Mouse (Mus musculus) thymus, adult 2 months (tissue): ENCODE measurements around the gene Olfr1480. TPM values are rescaled to one million over a fixed set of nuclear protein-coding genes. Genes with fewer than 3 reads are reported as not detected.

Source experiments
- DNase-seq: peaks from one replicate; pipeline ENCODE4 v3.0.0; 2021
- H3K27ac ChIP-seq: fragments of 200-500 bp; 2 replicates; pipeline ENCODE4 v1.5.1; 2012; ENCODE audit warnings: low read length, control low read depth; ENCODE audit not compliant: control insufficient read depth, insufficient read depth
- H3K27me3 ChIP-seq: fragments of 200-500 bp; 2 replicates; pipeline ENCODE4 v1.6.1; 2012; ENCODE audit warnings: mild to moderate bottlenecking, low read length, moderate library complexity, mixed read lengths; ENCODE audit not compliant: control insufficient read depth, insufficient read depth
- H3K36me3 ChIP-seq: fragments of 200-500 bp; 2 replicates; pipeline ENCODE4 v1.6.1; 2012; ENCODE audit warnings: mild to moderate bottlenecking, low read length, moderate library complexity; ENCODE audit not compliant: control insufficient read depth, insufficient read depth
- H3K4me1 ChIP-seq: fragments of 200-500 bp; replicated peaks from 2 replicates; pipeline ENCODE4 v1.6.1; 2012; ENCODE audit warnings: low read length; ENCODE audit not compliant: control insufficient read depth, insufficient read depth
- H3K4me3 ChIP-seq: fragments of 200-500 bp; 2 replicates; pipeline ENCODE4 v1.5.1; 2012; ENCODE audit warnings: mild to moderate bottlenecking, low read length, control low read depth, moderate library complexity; ENCODE audit not compliant: control insufficient read depth, insufficient read depth
- CTCF ChIP-seq: fragments of 200-500 bp; IDR thresholded peaks from 2 replicates; pipeline ENCODE4 v1.5.1; 2012; ENCODE audit warnings: mild to moderate bottlenecking, control low read depth, low read length, moderate library complexity, borderline replicate concordance; ENCODE audit not compliant: control insufficient read depth, poor library complexity, insufficient read depth; ENCODE audit errors: extremely low read depth
- POLR2A ChIP-seq: fragments of 200-500 bp; IDR thresholded peaks from 2 replicates; pipeline ENCODE4 v1.6.1; 2012; ENCODE audit warnings: mild to moderate bottlenecking, low read length, control low read depth, moderate library complexity; ENCODE audit not compliant: control insufficient read depth, poor library complexity, insufficient read depth; ENCODE audit errors: extremely low read depth
- WGBS: fragments of 180-500 bp; shearing (Covaris S2); methylation state at CpG from one replicate; pipeline ENCODE4 v1.1.7; 2018; 5-methylcytosine and 5-hydroxymethylcytosine counted together
- polyA plus RNA-seq: library from polyadenylated mRNA; depleted of rRNA; stranded (reverse); fragments of >200 nt; gene quantifications from 2 replicates; pipeline ENCODE4 v1.2.3, GENCODE M21; 2012; rRNA removed

Olfr1480 gene
- polyA plus RNA-seq: not detected in 2 replicates

DNA sequence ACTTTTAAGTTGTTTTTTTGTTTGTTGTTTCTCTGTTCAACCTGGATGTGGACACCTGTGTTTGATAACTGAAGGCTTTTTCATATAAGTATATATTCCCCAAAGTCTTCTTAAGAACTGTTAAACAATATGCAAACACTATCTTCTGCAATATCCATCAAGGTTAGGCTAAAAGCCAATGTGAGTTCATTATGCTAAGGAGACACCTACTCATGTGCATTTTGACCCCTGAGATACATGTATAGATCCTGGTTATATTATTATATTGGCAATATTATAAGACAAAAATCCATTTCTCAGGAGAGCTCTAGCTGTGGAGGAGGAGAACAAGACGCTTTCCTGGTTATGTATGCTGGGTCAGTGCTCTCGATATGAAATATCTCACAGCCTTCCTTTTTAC lies at the start of gene Olfr1480:
Gene Olfr1480, plus strand, starts transcription at position 301 of the 400 bp plus-strand sequence.
- Histone ChIP-seq H3K27ac (no peak within 1 kb of the TSS), H3K27me3 (no peaks in the 10 kb centered on the region), H3K4me3 (no peak within 1 kb of the TSS), H3K4me1 (no peaks in the 10 kb centered on the region), H3K36me3 (no peaks in the 10 kb centered on the region)
- no peak for TF ChIP-seq CTCF
- TF ChIP-seq POLR2A: no peak
- no peak for DNase-seq
- WGBS: 87% methylated on average over 2 of the region's 2 CpGs

DNA sequence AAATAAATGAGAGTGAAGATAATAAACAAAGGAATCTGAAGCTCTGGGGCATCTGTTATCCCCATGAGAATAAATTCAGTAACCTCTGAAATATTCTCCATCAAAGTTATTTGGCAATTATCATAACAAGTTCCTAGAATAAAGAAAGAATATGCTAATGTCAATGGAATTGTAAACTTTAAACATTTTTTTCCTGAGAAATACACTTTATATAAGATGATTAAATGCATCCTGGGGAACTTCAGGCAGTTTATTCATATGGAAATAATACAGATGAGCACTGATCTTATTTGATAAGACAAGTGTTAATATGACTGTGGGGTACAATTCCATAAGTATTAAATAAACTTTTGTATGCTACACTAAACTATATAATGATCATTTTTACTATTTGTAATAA lies 47.6 kb upstream of the Olfr1480 start, which contains the start of gene Olfr1475:
Gene Olfr1475, minus strand, starts transcription at position 101 of the 400 bp plus-strand sequence.
- Histone ChIP-seq H3K4me3 (no peak within 1 kb of the TSS), H3K27me3 (no peaks in the 10 kb centered on the region), H3K27ac (no peak within 1 kb of the TSS), H3K4me1 (no peaks in the 10 kb centered on the region), H3K36me3 (no peaks in the 10 kb centered on the region)
- no peak for TF ChIP-seq CTCF
- TF ChIP-seq POLR2A: no peak
- no peak for DNase-seq

- no peak for DNase-seq
- no peaks in the 10 kb centered on the region for H3K27me3 ChIP-seq
- no peaks in the 10 kb centered on the region for H3K36me3 ChIP-seq
- 82% methylated on average over 3 of the region's 3 CpGs for WGBS
- H3K4me3 ChIP-seq: no peak within 1 kb of the TSS
- no peak within 1 kb of the TSS for H3K27ac ChIP-seq
- H3K4me1 ChIP-seq: no peaks in the 10 kb centered on the region
- TF ChIP-seq POLR2A: no peak
- no peak for TF ChIP-seq CTCF
These were observed 27.5 kb upstream of the Olfr1480 start, which contains the start of gene Olfr1477 for GRCm38 (mm10) chr19:13500246-13500645. Olfr1477 (plus strand) TSS chr19:13500546.

Other genes with a start within 250 kb of the Olfr1480 start
- not detected in 2 replicates for gene Olfr1465, start 212.4 kb upstream of the Olfr1480 start, polyA plus RNA-seq
- not detected in 2 replicates for gene Olfr1466, start 189.1 kb upstream of the Olfr1480 start, polyA plus RNA-seq
- not detected in 2 replicates for gene Olfr1467, start 165.7 kb upstream of the Olfr1480 start, polyA plus RNA-seq
- not detected in 2 replicates for gene Olfr1469, start 120.1 kb upstream of the Olfr1480 start, polyA plus RNA-seq
- not detected in 2 replicates for gene Olfr1471, start 84.5 kb upstream of the Olfr1480 start, polyA plus RNA-seq
- gene Olfr1472, start 71.8 kb upstream of the Olfr1480 start, polyA plus RNA-seq: not detected in 2 replicates
- gene Olfr1474, start 58.3 kb upstream of the Olfr1480 start, polyA plus RNA-seq: not detected in 2 replicates
- not detected in 2 replicates for gene Olfr1475, start 47.7 kb upstream of the Olfr1480 start, polyA plus RNA-seq
- not detected in 2 replicates for gene Olfr1477, start 27.4 kb upstream of the Olfr1480 start, polyA plus RNA-seq
- not detected in 2 replicates for gene Olfr1484, start 55.6 kb downstream of the Olfr1480 start, polyA plus RNA-seq
- gene Olfr1487, start 89.5 kb downstream of the Olfr1480 start, polyA plus RNA-seq: not detected in 2 replicates
- gene Olfr1489, start 103.7 kb downstream of the Olfr1480 start, polyA plus RNA-seq: not detected in 2 replicates
- gene Olfr1490, start 123.2 kb downstream of the Olfr1480 start, polyA plus RNA-seq: not detected in 2 replicates
- not detected in 2 replicates for gene Olfr1491, start 169.4 kb downstream of the Olfr1480 start, polyA plus RNA-seq
- gene Olfr1493-ps1, start 195.4 kb downstream of the Olfr1480 start, polyA plus RNA-seq: not detected in 2 replicates
- gene Olfr1494, start 211.8 kb downstream of the Olfr1480 start, polyA plus RNA-seq: not detected in 2 replicates
- not detected in 2 replicates for gene Olfr1495, start 236.7 kb downstream of the Olfr1480 start, polyA plus RNA-seq
- not detected in 2 replicates for gene Olfr1496, start 250.0 kb downstream of the Olfr1480 start, polyA plus RNA-seq